Mouse (Mus musculus) kidney, adult 2 months (tissue): ENCODE results near the gene Ctc1.

ENCODE experiments used
- CTCF ChIP-seq: fragments of 200-500 bp; conservative IDR thresholded peaks from 2 replicates; pipeline ENCODE4 v1.5.1; 2011; ENCODE audit warnings: low read depth, mild to moderate bottlenecking, control low read depth, low read length, moderate library complexity, mixed read lengths; ENCODE audit not compliant: insufficient read depth, insufficient read length
- POLR2A ChIP-seq: fragments of 200-500 bp; IDR thresholded peaks from one replicate; pipeline ENCODE4 v1.6.1; 2011; ENCODE audit warnings: low read depth, low read length, control low read depth

DNA sequence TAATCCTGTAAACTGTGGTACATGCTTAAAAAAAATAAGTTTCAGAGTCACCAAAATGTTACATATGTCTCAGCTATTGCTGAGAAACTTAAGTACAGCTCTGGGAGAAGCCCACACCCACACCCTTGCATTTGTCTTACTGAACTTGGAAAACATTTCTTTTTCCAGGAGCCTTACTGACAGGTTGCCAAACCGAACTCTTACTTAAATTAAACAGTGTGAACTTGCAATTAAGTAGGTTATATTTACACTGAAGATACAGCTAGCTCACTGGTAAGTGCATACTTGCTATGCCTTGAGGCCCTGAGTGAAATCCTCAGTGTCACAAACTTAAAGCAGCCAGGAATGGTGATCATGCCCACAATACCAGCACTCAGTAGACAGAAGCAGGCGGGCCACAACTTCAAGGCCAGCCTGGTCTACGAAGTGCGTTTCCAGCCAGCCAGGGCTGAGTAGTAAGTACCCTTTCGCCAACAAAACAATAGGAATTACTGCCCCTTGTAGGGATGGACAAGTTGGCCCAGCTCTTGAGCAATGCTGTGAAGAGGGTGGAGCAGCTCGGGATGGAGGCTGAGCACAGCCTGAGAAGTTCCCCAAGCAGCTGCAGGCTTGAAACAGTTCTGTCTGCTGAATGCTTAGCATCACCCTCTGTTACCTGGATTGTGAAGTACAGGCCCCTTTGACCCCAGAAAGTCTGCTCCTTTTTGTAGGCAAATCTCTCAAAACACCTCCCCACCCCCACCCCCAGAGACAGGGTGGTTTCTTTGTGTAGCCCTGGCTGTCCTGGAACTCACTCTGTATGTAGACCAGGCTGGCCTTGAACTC lies 58.5 kb downstream of the Ctc1 start:
- TF ChIP-seq CTCF: no peak
- TF ChIP-seq POLR2A: no peak
